Mouse (Mus musculus) heart, postnatal 25 days (tissue): ENCODE measurements around the gene Dock1. TPM values are rescaled to one million over a fixed set of nuclear protein-coding genes. Genes with fewer than 3 reads are reported as not detected.

Source experiments
- DNase-seq: peaks from one replicate; pipeline ENCODE4 v3.0.0; 2022; ENCODE audit warnings: low spot score
- intact Hi-C: fragments of 180-260 bp; cut with DNase I; formaldehyde crosslinking; loops from one replicate; pipeline ENCODE4 v1.15.1; 2025
- total RNA-seq, 2 experiments: library from RNA; stranded (reverse); gene quantifications; 2 replicates each; pipeline ENCODE4 v1.2.3; 2021

Dock1 gene
- total RNA-seq, 2 experiments from 2014 or later, result 23.7 to 27.7 TPM

DNA sequence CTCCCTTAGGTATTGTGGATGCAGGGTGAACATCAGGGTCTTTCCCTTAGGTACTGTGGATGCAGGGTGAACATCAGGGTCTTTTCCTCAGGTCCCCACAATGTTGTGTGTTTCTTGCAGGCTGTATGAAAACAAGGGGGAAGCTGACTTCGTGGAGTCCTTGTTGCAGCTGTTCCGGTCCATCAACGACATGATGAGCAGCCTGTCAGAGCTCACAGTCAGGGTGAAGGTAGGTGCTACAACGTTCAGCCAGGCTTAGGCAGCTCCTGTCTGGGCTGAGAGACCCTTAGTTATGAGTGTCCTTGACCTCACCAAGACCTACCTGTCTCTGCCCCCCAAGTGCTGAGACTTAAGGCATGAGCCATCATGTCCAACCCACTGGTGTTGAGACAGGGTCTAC lies 134.0 kb downstream of the Dock1 start:
- intact Hi-C loops, result no loop called here
- no peak for DNase-seq

DNA sequence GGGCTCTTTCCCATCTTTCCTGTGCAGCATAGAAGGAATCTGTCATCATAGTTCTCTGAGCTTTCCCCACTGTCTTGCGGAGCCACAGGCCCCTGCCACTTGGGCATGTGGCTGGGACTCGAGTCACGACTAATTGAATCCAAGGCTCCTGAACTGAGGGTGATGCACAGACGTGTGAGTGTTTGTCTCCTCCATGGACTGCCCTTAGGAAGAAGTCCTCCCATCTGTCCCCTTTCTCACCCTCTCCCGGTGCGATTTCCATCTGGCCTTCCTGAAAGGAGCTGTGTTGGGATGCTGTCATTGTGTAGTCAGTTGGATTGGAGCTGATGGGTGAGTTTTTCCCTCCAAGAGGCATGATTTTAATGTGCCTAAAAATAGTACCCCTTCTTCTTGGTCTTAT lies 136.3 kb downstream of the Dock1 start:
- no peak for DNase-seq
- intact Hi-C loops, result no loop called here

DNA sequence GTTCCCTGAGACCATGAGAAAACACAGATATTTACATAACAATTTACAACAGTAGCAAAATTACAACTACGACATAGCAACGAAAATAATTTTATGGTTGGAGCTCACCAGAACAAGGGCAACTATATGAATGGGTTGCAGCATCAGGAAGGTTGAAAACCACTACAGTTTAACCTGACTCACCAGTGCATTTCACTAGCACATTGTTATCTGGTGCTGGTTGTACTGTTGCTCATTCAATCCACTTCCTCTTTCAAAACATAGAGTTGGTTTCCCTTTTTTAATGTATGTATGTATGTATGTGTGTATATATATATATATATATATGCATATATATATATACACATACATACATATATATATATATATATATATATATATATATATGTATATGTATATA lies 138.0 kb downstream of the Dock1 start:
- intact Hi-C loops, result no loop called here
- no peak for DNase-seq

DNA sequence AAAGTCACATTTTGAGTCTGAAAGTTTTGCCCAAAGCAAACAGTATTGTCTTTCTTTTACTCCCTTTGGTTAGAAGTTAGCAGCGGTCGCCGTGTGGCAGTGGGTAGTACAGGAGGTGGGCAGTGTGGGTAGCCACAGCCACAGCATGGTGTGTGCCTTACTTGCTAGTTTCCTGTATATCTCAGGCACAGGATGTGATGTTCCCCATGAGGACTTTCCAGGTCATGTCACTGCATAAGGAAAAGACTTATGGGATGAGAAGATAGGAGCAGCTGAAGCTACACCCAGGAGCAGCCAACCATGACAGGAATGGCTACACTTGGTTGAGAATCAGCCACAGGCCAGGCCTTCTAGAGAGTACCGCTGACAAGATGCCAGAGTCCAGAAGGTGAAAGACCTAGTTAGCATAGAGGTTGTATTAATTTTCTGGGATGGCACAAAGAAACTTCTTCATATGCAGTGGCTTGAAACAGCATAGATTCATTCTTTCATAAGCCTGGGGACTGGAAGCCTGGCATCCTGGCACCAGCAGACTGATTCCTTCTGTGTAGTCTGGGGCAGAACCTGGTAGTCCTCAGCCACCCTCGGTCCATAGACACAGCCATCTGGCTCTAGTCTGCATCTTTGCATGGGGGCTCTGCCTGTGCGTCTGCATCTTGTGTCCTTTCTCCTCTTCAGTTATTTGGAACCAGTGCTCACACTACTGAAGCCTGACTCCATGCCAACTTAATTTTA lies 139.0 kb downstream of the Dock1 start:
- intact Hi-C loops, result no loop called here
- no peak for DNase-seq

DNA sequence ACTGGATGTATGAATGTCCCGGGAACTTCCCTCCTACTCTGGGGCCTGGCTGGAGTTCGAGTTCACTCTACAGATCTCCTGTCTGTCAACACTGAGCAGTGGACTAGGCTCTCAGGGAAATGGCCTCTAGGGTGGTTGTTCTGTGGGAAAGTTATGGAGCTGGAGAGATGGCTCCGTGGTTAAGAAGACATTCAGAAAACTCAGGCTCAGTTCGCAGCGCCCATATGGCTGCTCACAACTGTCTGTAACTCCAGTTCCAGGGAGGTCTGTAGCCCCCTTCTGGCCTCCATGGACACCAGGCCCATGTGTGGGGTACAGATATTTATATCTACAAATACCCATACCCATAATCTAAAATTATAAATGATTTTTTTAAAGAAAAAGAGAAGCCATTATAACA lies 148.0 kb downstream of the Dock1 start:
- no peak for DNase-seq
- intact Hi-C loops, result no loop called here

DNA sequence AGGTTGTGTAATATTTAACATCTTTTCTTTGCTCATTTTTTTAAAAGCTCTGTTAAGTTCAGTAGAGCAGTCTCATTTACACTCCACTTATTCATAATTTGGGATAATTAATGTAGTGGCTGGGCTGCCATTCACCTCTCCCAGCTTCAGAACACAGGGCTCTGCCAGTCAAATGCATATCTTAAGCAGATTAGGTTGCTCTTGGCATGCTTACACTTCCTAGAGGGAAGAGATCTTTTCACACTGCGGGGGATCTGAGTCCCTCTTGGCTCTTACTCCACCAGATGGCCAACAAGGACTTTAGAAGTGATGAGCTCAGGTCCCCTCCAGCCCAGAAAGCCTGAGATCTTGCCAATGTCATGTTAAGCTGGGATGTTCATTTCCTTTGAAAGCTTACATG lies 150.8 kb downstream of the Dock1 start:
- intact Hi-C loops, result no loop called here
- DNase-seq, result no peak

DNA sequence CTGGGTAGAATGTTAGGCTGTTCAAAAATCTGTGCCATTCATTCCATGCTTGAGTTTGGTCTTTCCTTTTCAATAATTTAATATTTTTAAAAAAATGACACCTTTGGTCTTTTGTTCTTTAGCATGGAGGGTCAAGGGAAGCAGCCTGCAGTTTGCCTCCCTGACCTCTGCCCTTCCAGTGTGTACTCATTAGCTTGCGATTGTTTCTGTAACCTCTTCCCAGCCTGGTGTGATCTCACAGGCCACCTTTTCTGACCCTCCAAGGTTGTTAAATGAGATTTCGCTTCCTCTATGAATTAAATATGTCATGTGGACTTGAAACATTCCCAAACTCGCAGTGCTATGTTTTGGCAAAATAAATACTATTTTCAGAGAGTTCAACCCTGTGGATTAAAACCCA lies 151.6 kb downstream of the Dock1 start:
- DNase-seq, result no peak
- intact Hi-C loops, result no loop called here

DNA sequence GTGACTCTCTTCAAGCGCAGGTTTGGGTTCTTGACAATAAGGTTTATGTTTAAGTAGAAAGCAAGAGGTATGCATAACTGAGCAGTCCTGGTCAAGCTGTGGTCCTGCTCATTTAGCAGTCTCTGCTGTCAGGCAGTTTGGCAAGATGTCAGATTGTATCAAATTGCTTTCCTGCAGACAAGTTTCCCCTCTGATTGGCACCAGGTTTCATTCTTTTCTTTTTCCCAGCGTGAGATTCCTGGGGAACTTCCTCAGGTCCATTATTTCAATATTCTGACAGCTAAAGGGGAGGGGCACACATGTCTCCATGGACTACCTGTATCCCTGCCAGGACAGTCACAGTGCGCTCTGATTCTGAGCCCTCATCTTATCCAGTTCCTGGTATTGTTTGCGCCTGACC lies 153.4 kb downstream of the Dock1 start:
- intact Hi-C loops, result no loop called here
- DNase-seq, result no peak

DNA sequence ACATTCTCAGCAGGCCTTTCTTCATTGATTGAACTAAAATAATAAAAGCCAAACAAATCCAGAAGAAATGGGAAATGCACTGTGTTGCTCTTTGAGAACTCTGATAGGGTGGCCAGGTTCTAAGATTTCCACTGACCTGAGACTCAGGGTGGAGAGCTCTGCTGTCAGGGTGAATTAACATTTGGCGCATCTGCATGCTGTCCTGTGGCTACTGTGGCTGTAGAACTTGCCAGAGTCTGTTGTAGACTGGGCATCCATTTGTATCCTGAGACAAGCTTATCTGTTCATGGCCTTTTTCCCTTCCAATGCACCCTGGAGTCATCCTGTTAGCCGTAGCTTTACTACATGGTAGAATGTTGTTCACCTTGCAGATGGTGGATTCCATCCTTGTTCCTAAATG lies 169.6 kb downstream of the Dock1 start:
- DNase-seq, result no peak
- intact Hi-C loops, result no loop called here

DNA sequence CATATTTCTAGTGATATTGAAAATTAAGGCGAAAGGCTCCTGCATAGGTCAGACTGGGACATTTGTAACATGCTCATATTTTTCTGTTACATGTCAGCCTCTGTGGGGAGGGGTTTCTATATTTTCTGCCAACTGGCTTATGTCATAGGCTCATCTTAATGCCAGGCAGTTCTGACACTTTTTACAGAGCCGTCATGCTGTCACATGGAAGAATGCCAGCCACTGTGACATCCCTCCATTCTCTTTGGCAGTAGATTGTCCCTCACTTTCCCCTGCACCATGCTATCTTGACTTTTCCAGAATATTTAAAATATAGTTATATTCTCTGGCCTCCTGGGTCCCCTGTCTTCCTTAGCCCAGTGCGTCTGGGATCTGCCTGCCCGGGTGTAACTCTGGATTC lies 172.3 kb downstream of the Dock1 start:
- no peak for DNase-seq
- intact Hi-C loops, result no loop called here

DNA sequence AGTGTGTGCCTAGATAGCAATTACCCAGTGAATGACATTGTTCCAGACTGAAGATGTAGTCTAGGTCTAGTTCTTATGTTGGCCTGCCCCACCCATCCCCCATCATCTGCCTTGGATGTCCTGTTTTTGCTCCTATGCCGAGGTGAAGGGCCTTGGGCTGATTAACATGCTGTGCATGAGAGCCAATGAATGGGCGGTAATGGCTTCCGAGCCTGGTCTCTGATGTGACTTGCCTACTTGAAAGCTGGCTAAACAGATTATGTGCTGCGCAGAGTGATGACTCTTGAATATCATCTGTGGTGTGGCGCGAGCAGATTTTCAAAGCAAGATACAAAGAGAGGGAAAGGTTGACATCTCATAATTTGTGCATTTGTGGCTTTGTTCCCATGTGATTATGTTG lies 191.5 kb downstream of the Dock1 start:
- intact Hi-C loops, result no loop called here
- DNase-seq, result no peak

DNA sequence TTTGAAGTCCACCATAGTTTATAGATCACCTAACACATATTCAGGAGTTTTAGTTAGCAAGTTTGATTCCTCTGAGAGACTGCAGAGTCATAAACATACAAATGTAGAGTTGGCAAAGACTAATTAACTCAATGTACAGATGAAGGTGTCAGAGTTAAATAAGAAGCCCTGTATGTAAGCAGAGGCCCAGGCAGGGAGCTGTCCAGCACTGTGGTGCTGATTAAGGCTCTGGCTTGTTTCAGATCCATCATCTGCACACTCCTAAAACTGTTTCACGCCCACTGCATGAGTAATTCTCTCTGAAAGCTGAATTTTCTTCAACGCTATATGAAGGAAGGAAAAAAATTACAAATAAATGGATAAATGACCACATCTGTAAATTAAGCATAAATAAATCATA lies 193.7 kb downstream of the Dock1 start:
- no peak for DNase-seq
- intact Hi-C loops, result no loop called here

DNA sequence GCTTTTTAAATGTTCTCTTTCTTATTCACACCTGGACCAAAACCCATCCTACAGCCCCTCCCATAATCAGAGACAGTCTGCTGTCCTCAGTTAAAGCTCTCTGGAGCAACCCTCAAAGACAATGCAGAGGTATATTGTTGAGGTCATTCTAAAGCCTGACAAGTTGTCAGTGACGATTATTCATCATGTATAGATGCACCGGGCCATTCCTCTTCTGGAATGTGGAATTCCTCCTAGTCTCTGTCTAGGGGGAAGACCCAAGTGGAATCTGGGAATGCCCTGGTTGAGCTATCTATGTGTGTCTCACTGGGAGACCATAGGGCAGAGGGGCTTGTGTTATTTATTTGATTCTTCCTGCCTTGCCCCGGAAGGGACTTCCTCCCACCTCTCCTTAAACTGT lies 202.1 kb downstream of the Dock1 start:
- intact Hi-C loops, result no loop called here
- DNase-seq, result no peak

DNA sequence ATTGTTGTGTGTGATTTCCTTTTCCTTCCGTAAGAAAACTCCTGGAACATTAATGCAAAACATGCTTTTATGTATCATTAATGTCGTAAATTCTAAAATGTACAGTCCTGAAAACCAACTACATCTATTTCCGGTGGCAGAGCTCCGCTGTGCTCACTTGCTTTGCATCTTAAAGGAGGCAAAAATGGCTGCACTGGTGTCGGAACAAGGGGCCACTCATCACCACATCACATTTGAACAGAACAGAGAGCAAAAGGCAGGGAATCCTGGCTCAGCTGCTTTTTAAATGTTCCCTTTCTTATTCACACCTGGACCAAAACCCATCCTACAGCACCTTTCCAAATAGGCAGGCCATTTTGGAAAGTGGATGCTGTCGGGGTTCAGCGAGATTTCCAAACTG lies 202.5 kb downstream of the Dock1 start:
- DNase-seq, result no peak
- intact Hi-C loops, result no loop called here

DNA sequence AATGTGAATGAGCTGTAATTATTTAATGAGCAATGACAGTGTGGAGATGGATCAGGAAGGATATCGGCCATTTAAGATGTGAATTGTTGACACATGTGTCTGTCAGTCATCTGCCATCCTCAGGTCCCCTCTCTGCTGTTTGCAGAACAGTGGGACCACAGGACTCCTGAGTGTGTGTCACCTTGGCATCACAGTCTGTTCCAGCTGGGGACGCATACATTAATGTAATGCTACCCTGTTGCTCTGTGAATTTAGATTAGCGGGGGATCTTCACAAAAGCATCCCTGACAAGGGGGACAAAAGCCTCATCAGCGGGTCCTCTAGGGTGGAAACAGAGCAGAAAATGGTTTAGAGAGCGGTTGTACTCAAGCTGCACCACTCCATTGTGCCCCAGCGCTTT lies 208.5 kb downstream of the Dock1 start:
- no peak for DNase-seq
- intact Hi-C loops, result no loop called here

DNA sequence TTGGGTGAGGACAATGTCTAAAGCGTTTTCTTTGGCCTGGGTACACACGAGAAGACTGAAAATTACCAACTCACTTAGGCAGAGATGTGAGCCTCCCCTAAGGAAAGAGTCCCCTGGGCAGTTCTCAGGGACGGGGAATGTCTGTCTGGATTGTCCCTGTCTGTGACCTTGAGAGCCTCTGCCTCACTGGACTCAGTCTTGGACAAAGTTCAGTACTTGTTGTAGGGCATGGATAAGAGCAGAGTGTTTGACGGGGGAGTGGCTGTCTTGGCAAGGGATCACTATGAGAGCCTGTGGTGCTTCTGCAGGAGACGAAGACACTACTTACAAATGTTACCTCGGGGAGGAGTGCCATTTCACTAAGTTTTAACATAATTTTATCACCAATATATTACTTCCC lies 210.0 kb downstream of the Dock1 start:
- intact Hi-C loops, result no loop called here
- no peak for DNase-seq

DNA sequence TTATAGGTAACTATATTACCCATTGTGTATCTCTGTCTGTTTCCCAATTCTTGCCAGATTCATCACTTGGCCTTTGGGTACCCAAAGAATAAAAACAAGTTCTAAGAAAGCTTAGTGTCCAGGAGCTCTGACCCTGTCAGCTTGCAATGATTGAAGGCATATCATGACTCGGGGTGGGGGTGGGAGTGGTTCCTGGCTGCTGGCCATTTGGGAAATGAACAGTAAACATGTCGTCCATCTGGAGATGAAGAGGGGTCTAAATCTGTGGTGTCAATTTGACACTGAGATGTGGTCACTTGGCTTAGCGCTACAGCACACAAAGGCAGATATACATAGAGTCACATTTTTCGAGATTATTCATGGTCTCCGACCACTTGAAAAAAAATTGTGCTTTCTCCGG lies 213.1 kb downstream of the Dock1 start:
- intact Hi-C loops, result no loop called here
- no peak for DNase-seq

DNA sequence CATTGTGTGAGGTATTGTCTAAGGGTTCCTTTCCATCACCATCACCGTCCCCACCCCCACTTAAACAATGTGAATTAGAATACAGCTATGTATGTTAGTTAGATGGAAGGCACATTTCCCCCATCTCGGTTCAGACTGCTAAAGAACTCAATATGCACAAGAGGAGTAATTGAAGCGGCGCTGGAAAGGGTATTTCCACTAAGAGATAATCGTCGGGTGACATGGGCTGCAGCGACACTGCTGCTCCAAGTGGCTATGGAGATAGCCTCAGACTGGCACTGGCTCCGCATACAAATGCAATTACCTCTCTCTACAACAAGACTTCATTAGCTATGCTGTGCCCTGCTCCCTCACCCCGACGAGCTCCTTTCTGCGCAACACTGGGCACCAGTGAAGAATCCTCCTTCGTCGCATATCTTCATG lies 222.0 kb downstream of the Dock1 start:
- intact Hi-C loops, result no loop called here
- no peak for DNase-seq

DNA sequence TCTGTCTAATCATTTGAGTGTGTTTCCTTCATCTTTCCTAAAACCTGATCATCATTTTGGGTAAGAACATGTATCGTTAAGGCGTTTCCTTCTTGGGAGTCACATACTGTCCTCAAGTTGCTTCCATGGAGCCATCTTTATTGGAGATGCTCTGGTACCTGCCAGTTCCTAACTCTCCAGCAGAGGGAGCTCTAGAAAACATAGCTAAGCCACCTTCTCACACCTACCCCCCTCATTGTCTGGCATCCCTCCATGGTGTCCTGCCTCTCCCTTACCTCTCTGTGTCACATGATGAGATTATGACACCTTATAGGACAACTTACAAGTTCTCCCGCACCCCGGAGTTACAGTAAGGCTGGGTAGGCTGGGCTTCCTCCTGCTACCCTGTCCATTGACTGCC lies 222.5 kb downstream of the Dock1 start:
- intact Hi-C loops, result no loop called here
- no peak for DNase-seq

DNA sequence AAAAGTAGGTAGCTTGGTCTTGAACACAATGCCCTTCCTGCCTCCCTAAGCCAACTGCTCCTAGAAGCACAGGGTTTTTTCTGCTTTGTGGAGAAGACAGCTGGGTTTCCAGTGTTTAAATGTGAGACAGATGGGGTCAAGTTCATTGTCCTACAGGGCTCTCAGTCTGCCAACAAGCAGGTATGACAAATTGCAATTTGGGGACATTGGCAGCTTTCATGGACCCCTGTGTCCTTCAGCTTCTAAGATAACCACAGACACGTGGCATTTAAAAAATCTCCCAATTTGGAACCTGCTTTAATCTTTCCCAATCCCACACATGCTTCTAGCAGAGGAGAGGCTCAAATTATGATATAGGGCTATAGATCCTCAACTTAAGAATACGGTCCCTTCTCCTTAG lies 224.2 kb downstream of the Dock1 start:
- intact Hi-C loops, result no loop called here
- DNase-seq, result no peak

DNA sequence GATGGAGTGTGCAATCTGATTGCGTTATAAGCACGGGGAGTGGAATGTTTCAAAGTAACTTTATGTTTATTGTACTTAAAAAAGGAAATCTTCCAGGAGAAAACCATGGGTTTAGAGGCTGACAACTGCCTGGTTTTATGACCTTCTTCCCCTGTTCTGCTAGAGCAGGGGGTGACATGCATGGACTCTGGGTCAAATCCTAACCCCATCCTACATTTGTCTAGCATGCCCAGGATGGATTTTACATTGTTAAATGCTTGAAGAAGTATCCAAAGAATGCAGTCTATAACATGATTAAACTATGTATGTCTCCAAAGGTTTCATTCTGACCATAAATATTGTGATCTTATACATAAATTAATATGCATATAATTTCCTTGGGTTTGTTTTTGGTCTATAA lies 229.0 kb downstream of the Dock1 start:
- intact Hi-C loops, result no loop called here
- DNase-seq, result no peak

DNA sequence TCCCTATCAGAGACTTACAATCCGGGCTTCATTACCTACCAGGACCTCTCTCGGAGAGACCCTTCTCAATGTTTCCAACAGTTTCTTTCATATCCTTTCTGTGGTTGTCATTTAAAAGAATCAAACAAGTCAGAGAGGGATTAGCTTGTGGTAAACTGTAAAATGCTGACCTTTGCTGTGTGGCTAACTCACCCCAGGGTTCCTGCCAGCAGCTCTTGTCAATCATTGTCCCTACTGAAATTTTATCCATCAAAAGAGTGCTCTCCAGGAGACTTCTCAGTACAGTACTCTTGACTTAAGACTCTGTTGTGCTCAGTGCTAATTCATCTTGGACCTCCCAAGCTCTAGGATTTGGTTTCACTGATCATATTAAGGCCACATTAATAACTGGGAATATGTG lies 231.5 kb downstream of the Dock1 start:
- DNase-seq, result no peak
- intact Hi-C loops, result no loop called here

DNA sequence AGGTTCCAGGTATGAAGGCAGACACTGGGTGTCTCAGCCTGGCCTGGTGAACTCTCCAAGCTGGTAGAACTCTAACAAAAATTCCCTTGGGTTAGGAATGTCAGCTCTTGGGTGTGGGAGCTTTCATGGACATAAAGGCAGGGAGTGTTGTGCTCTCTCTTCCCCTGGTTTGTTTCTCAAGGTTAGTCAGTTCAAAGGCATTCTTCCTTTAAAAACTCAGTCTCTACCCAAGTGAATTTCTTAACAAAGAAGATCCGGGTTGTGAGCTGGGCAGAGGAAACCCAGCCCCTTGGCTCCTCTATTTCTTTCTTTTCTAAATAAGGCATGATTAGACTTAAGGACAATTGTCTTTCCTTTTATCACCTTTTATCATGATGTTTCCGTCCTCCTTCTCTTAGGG lies 261.4 kb downstream of the Dock1 start:
- DNase-seq, result no peak
- intact Hi-C loops, result no loop called here
